Mouse (Mus musculus): ENCODE measurements around the gene Ifna11.
"Not testable (repeated sequence)": the region's sequence is repeated elsewhere in the genome, so short reads cannot be mapped to it uniquely, and the experiment has no call there.

Ifna11 gene

DNA sequence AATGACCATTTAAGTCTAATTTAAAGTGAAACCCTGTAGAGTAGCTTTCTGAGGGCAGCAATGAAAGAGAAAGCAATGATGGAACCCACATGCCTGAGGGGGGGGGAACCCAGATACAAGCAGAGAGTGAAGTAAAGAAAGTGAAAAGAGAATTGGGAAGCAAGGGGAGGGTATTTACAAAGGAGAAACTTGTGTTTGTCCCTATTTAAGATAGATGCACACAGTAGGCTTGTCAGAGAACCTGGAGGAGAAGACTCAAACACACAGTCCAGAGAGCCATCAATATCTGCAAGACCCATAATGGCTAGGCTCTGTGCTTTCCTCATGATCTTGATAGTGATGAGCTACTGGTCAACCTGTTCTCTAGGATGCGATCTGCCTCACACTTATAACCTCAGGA is at the start of gene Ifna11:
Gene Ifna11 (plus strand): TSS at position 301 of the 400 bp plus-strand sequence.
- CTCF ChIA-PET, result interaction anchor here in 1 of 4 experiments (0.6 kb wide), 1 partner anchor 136 kb away, joined by 4 read pairs; the partner anchor contains the start of gene Ifna2
- POLR2A ChIA-PET, result no interaction called here

DNA sequence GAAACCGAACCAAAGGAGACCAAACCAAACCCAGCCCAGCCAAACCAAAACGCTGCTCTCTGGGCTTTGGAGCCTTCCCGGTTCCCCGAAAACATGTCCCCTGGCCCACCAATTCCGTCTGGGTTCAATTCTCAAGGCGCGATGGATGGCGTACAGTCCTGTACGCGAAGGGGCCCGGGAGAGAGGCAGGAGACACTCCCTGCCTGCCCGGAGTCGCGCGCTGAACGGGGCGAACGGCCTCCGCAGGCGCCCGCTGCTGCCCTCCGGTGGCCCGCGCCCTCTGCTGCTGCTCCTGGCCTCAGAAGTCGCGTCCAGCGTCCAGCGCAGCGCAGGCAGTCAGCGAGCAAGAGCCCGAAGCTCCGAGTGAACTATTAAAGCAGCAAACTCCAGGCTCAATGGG is 46.2 kb upstream of the Ifna11 start, which contains the start of gene Gm13290:
Gene Gm13290 (plus strand): TSS at position 301 of the 400 bp plus-strand sequence.
- CTCF ChIA-PET, POLR2A ChIA-PET: not testable (repeated sequence)

GRCm38 (mm10) chr4:88776622-88777021 is 43.1 kb upstream of the Ifna11 start, which contains the start of gene Gm13289:
Gm13289 (plus strand) TSS chr4:88776922.
- CTCF ChIA-PET, POLR2A ChIA-PET: not testable (repeated sequence)

DNA sequence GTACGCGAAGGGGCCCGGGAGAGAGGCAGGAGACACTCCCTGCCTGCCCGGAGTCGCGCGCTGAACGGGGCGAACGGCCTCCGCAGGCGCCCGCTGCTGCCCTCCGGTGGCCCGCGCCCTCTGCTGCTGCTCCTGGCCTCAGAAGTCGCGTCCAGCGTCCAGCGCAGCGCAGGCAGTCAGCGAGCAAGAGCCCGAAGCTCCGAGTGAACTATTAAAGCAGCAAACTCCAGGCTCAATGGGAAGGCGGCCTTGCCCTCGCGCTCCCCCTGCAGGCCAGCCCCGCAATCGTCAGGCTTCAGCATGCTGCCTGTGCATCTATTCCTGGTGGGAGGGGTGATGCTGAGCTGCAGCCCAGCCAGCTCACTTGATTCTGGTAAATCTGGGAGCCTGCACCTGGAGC is 40.2 kb upstream of the Ifna11 start, which contains the start of gene Gm13272:
Gene Gm13272 (plus strand): TSS at position 301 of the 400 bp plus-strand sequence.
- CTCF ChIA-PET, POLR2A ChIA-PET: not testable (repeated sequence)

GRCm38 (mm10) chr4:88780320-88780719 is 39.4 kb upstream of the Ifna11 start:
- CTCF ChIA-PET, POLR2A ChIA-PET: not testable (repeated sequence)

- CTCF ChIA-PET, POLR2A ChIA-PET: not testable (repeated sequence)
Measured at GRCm38 (mm10) chr4:88781831-88782230, 37.9 kb upstream of the Ifna11 start, which contains the start of gene Ifnz. Ifnz (plus strand) TSS chr4:88782131.

DNA sequence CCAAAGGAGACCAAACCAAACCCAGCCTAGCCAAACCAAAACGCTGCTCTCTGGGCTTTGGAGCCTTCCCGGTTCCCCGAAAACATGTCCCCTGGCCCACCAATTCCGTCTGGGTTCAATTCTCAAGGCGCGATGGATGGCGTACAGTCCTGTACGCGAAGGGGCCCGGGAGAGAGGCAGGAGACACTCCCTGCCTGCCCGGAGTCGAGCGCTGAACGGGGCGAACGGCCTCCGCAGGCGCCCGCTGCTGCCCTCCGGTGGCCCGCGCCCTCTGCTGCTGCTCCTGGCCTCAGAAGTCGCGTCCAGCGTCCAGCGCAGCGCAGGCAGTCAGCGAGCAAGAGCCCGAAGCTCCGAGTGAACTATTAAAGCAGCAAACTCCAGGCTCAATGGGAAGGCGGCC is 37.4 kb upstream of the Ifna11 start:
- CTCF ChIA-PET, POLR2A ChIA-PET: not testable (repeated sequence)

- POLR2A ChIA-PET, CTCF ChIA-PET: not testable (repeated sequence)
Measured at GRCm38 (mm10) chr4:88785409-88785808, 34.4 kb upstream of the Ifna11 start, which contains the start of gene Gm13276. Gm13276 (plus strand) TSS chr4:88785709.

GRCm38 (mm10) chr4:88788402-88788801 is 31.4 kb upstream of the Ifna11 start, which contains the start of gene Gm13277:
Gm13277 (plus strand) TSS chr4:88788632.
- POLR2A ChIA-PET, CTCF ChIA-PET: not testable (repeated sequence)

- CTCF ChIA-PET, POLR2A ChIA-PET: not testable (repeated sequence)
Measured at GRCm38 (mm10) chr4:88791250-88791649, 28.5 kb upstream of the Ifna11 start, which contains the start of gene Gm13278. Gm13278 (plus strand) TSS chr4:88791550.

- CTCF ChIA-PET, POLR2A ChIA-PET: not testable (repeated sequence)
Measured at GRCm38 (mm10) chr4:88793936-88794675, 25.7 kb upstream of the Ifna11 start, which contains the start of gene Gm13275. Gm13275 (plus strand) TSS chr4:88794487.

- POLR2A ChIA-PET, result not testable (repeated sequence)
Measured at GRCm38 (mm10) chr4:88797097-88797496, 22.7 kb upstream of the Ifna11 start, which contains the start of gene Gm13279. Gm13279 (plus strand) TSS chr4:88797397.

GRCm38 (mm10) chr4:88799365-88799764 is 20.4 kb upstream of the Ifna11 start, which contains the start of gene Gm13285:
Gm13285 (plus strand) TSS chr4:88799665.
- POLR2A ChIA-PET, CTCF ChIA-PET: not testable (repeated sequence)

More at GRCm38 (mm10) chr4:88797097-88797496, 22.7 kb upstream of the Ifna11 start, which contains the start of gene Gm13279:
- CTCF ChIA-PET, result not testable (repeated sequence)

DNA sequence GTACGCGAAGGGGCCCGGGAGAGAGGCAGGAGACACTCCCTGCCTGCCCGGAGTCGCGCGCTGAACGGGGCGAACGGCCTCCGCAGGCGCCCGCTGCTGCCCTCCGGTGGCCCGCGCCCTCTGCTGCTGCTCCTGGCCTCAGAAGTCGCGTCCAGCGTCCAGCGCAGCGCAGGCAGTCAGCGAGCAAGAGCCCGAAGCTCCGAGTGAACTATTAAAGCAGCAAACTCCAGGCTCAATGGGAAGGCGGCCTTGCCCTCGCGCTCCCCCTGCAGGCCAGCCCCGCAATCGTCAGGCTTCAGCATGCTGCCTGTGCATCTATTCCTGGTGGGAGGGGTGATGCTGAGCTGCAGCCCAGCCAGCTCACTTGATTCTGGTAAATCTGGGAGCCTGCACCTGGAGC is 16.8 kb upstream of the Ifna11 start, which contains the start of gene Gm13287:
Gene Gm13287 (plus strand): TSS at position 301 of the 400 bp plus-strand sequence.
- CTCF ChIA-PET, POLR2A ChIA-PET: not testable (repeated sequence)

DNA sequence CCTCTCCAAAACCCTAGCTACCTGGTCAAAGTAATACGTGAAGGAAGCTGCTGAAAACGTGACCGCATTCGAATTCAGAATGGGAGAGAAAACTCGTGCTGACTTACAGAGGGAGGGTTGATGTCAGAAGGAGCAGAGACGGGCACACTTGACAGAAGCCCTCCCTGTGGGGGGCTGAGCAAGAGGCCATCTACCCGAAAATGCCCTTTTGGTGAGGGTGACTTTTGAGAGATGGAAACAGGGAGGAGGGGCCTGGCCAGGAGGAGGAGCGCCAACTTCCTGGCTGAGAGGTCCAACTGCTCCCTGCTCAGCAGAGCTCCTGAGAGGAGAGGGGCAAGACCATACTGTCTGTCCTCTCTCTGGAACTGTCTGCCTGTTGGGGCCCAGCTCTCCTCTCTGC is 14.5 kb upstream of the Ifna11 start, which contains the start of gene Gm13288:
Gene Gm13288 (plus strand): TSS at position 301 of the 400 bp plus-strand sequence.
- POLR2A ChIA-PET, CTCF ChIA-PET: not testable (repeated sequence)

DNA sequence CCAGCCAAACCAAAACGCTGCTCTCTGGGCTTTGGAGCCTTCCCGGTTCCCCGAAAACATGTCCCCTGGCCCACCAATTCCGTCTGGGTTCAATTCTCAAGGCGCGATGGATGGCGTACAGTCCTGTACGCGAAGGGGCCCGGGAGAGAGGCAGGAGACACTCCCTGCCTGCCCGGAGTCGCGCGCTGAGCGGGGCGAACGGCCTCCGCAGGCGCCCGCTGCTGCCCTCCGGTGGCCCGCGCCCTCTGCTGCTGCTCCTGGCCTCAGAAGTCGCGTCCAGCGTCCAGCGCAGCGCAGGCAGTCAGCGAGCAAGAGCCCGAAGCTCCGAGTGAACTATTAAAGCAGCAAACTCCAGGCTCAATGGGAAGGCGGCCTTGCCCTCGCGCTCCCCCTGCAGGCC is 14.0 kb upstream of the Ifna11 start:
- POLR2A ChIA-PET, CTCF ChIA-PET: not testable (repeated sequence)

DNA sequence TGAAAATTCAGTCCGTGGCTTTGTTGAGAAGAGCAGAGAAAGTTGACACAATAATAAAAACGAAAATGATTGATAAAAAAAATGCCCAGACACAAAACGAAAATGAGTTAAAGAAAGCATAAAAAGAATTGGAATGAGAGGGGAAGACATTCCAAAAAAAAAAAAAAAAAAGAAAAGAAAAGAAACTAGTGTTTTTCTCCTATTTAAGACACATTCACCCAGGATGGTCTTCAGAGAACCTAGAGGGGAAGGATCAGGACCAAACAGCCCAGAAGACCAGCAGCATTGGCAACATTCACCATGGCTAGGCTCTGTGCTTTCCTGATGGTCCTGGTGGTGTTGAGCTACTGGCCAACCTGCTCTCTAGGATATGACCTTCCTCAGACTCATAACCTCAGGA is 3.8 kb upstream of the Ifna11 start, which contains the start of gene Ifna7:
Gene Ifna7 (plus strand): TSS at position 301 of the 400 bp plus-strand sequence.
- CTCF ChIA-PET, result no interaction called here
- POLR2A ChIA-PET, result no interaction called here

- ChIA-PET POLR2A (no interaction called here), CTCF (no interaction called here)
Measured at GRCm38 (mm10) chr4:88822995-88823394, 3.2 kb downstream of the Ifna11 start.

DNA sequence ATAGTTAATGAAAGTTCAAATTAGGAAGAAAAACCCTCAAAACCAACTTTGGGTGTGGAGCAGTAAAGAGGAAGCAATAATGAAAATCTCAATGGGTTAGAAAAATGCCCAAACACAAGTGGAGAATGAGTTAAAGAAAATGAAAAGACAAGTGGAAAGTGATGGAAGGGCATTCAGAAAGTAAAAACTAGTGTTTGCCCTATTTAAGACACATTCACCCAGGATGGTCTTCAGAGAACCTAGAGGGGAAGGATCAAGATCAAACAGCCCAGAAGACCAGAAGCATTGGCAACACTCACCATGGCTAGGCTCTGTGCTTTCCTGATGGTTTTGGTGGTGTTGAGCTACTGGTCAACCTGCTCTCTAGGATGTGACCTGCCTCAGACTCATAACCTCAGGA is 7.4 kb downstream of the Ifna11 start, which contains the start of gene Ifna6:
Gene Ifna6 (plus strand): TSS at position 301 of the 400 bp plus-strand sequence.
- POLR2A ChIA-PET, CTCF ChIA-PET: not testable (repeated sequence)

DNA sequence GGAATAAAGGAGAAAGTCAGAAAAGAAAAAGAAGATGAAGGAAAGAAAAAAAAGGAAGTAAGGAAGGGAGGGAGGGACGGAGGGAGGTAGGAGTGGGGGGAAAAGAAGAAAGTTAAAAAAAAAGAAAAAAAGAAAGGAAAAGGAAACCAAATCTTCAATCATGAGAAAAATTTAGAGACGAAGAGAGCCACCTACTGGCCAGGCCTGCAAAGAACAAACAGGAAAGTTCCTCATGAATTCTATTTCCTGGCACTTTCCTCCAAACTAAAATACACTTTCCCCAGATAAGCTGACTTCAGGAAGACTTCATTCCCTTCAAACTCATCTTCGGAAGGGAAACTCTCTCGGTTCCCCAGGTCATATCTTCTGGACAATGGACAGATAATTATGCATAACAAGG is 10.8 kb downstream of the Ifna11 start:
- ChIA-PET POLR2A (interaction anchor here in 1 of 4 experiments (0.6 kb wide), 1 partner anchor 463 kb away, joined by 11 read pairs; no protein-coding TSS in a partner anchor), CTCF (interaction anchor here in 1 of 4 experiments (0.9 to 2.2 kb wide), 2 partner anchors 134 to 299 kb away, joined by 3 to 4 read pairs; no protein-coding TSS in a partner anchor)

DNA sequence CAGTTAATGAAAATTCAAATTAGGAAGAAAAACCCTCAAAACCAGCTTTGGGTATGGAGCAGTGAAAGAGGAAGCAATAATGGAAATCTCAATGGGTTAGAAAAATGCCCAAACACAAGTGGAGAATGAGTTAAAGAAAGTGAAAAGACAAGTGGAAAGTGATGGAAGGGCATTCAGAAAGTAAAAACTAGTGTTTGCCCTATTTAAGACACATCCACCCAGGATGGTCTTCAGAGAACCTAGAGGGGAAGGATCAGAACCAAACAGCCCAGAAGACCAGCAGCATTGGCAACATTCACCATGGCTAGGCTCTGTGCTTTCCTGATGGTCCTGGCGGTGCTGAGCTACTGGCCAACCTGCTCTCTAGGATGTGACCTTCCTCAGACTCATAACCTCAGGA is 15.5 kb downstream of the Ifna11 start, which contains the start of gene Ifna5:
Gene Ifna5 (plus strand): TSS at position 301 of the 400 bp plus-strand sequence.
- POLR2A ChIA-PET, CTCF ChIA-PET: not testable (repeated sequence)
